Mouse (Mus musculus) ES-E14 (cell line): ENCODE results near the gene Vps50.
"Not testable (repeated sequence)": the region's sequence is repeated elsewhere in the genome, so short reads cannot be mapped to it uniquely, and the experiment has no call there.

Experiments used
- HCFC1 ChIP-seq: IDR thresholded peaks from 2 replicates; pipeline ENCODE4 v1.6.1; 2012; ENCODE audit warnings: low read length, inconsistent platforms, borderline replicate concordance; ENCODE audit not compliant: insufficient read depth
- MAFK ChIP-seq: IDR thresholded peaks from 2 replicates; pipeline ENCODE4 v1.6.1; 2014; ENCODE audit warnings: mild to moderate bottlenecking, low read depth, low read length, inconsistent platforms; ENCODE audit not compliant: insufficient read depth
- ZC3H11A ChIP-seq: IDR thresholded peaks from 2 replicates; pipeline ENCODE4 v1.6.1; 2012; ENCODE audit warnings: low read depth, mild to moderate bottlenecking, inconsistent platforms, low read length, borderline replicate concordance
- ZNF384 ChIP-seq: IDR thresholded peaks from 2 replicates; pipeline ENCODE4 v1.6.1; 2012; ENCODE audit warnings: low read depth, low read length, inconsistent platforms

- not testable (repeated sequence) for TF ChIP-seq HCFC1, ZC3H11A, ZNF384, MAFK
Measured at GRCm38 (mm10) chr6:3508151-3508550, 10.0 kb downstream of the Vps50 start.
